Mouse (Mus musculus) erythroblast, embryonic 14.5 days (primary cell): ENCODE data around the gene Tox3. TPM values are rescaled to one million over a fixed set of nuclear protein-coding genes. Genes with fewer than 3 reads are reported as not detected.

ENCODE experiments used
- H3K27me3 ChIP-seq: 2 replicates; pipeline ENCODE4 v1.6.1; 2012; ENCODE audit warnings: inconsistent platforms; ENCODE audit not compliant: control insufficient read depth
- H3K36me3 ChIP-seq: 2 replicates; pipeline ENCODE4 v1.6.1; 2012; ENCODE audit warnings: mild to moderate bottlenecking, inconsistent platforms; ENCODE audit not compliant: control insufficient read depth
- H3K4me1 ChIP-seq: 2 replicates; pipeline ENCODE4 v1.6.1; 2012; ENCODE audit warnings: inconsistent platforms; ENCODE audit not compliant: control insufficient read depth
- H3K4me3 ChIP-seq: replicated peaks from 2 replicates; pipeline ENCODE3; 2012; ENCODE audit warnings: moderate library complexity, mild to moderate bottlenecking, inconsistent platforms
- H3K9me3 ChIP-seq: 2 replicates; pipeline ENCODE4 v1.6.1; 2012; ENCODE audit warnings: low read length, inconsistent platforms, mixed read lengths; ENCODE audit not compliant: control insufficient read depth
- GATA1 ChIP-seq: IDR thresholded peaks from 2 replicates; pipeline ENCODE4 v1.6.1; 2012; ENCODE audit warnings: low read length, inconsistent platforms, mixed read lengths
- TAL1 ChIP-seq: IDR thresholded peaks from 3 replicates; pipeline ENCODE4 v1.6.1; 2012; ENCODE audit warnings: low read length, inconsistent platforms, mixed read lengths
- polyA plus RNA-seq: library from polyadenylated mRNA; stranded (reverse); fragments of >175 nt; gene quantifications from 2 replicates; pipeline ENCODE4 v1.2.3, GENCODE M21; 2012

Gene Tox3
- polyA plus RNA-seq, 1 experiment: not detected

GRCm38 (mm10) chr8:90254158-90254867 is 93.8 kb downstream of the Tox3 start:
- Histone ChIP-seq H3K27me3 (no peaks in the 10 kb centered on the region), H3K4me1 (no peaks in the 10 kb centered on the region), H3K9me3 (peaks cover 16% of the 10 kb centered on the region), H3K36me3 (no peaks in the 10 kb centered on the region), H3K4me3 (no peak overlapping the region)
- TF ChIP-seq GATA1 (no peak), TAL1 (no peak)

- Histone ChIP-seq H3K4me1 (no peaks in the 10 kb centered on the region), H3K36me3 (no peaks in the 10 kb centered on the region), H3K27me3 (no peaks in the 10 kb centered on the region), H3K4me3 (no peak overlapping the region), H3K9me3 (peaks cover 23% of the 10 kb centered on the region)
- TF ChIP-seq GATA1: no peak
- TF ChIP-seq TAL1: no peak
These were observed 101.8 kb downstream of the Tox3 start for GRCm38 (mm10) chr8:90246357-90246756.

GRCm38 (mm10) chr8:90245828-90246227 is 102.3 kb downstream of the Tox3 start:
- Histone ChIP-seq H3K36me3 (no peaks in the 10 kb centered on the region), H3K4me3 (no peak overlapping the region), H3K9me3 (peaks cover 24% of the 10 kb centered on the region), H3K27me3 (no peaks in the 10 kb centered on the region), H3K4me1 (no peaks in the 10 kb centered on the region)
- TF ChIP-seq GATA1 (no peak), TAL1 (no peak)

GRCm38 (mm10) chr8:90245187-90245586 is 103.0 kb downstream of the Tox3 start:
- TF ChIP-seq TAL1 (no peak), GATA1 (no peak)
- Histone ChIP-seq H3K4me3 (no peak overlapping the region), H3K27me3 (no peaks in the 10 kb centered on the region), H3K36me3 (no peaks in the 10 kb centered on the region), H3K4me1 (no peaks in the 10 kb centered on the region), H3K9me3 (peaks cover 24% of the 10 kb centered on the region)

- no peaks in the 10 kb centered on the region for H3K27me3 ChIP-seq
- H3K4me3 ChIP-seq: no peak overlapping the region
- peaks cover 24% of the 10 kb centered on the region for H3K9me3 ChIP-seq
- no peaks in the 10 kb centered on the region for H3K36me3 ChIP-seq
- TF ChIP-seq GATA1: no peak
- no peak for TF ChIP-seq TAL1
- H3K4me1 ChIP-seq: no peaks in the 10 kb centered on the region
These were observed 103.5 kb downstream of the Tox3 start for GRCm38 (mm10) chr8:90244458-90245145.

GRCm38 (mm10) chr8:90243957-90244356 is 104.2 kb downstream of the Tox3 start:
- TF ChIP-seq TAL1 (no peak), GATA1 (no peak)
- no peak overlapping the region for H3K4me3 ChIP-seq

GRCm38 (mm10) chr8:90242351-90242750 is 105.8 kb downstream of the Tox3 start:
- Histone ChIP-seq H3K27me3 (no peaks in the 10 kb centered on the region), H3K9me3 (peaks cover 22% of the 10 kb centered on the region), H3K4me3 (no peak overlapping the region), H3K4me1 (no peaks in the 10 kb centered on the region), H3K36me3 (no peaks in the 10 kb centered on the region)
- TF ChIP-seq GATA1: no peak
- TF ChIP-seq TAL1: no peak

More at GRCm38 (mm10) chr8:90243957-90244356, 104.2 kb downstream of the Tox3 start:
- H3K27me3 ChIP-seq: no peaks in the 10 kb centered on the region
- peaks cover 25% of the 10 kb centered on the region for H3K9me3 ChIP-seq
- no peaks in the 10 kb centered on the region for H3K4me1 ChIP-seq
- no peaks in the 10 kb centered on the region for H3K36me3 ChIP-seq

GRCm38 (mm10) chr8:90241461-90241860 is 106.7 kb downstream of the Tox3 start:
- no peaks in the 10 kb centered on the region for H3K4me1 ChIP-seq
- peaks cover 24% of the 10 kb centered on the region for H3K9me3 ChIP-seq
- no peaks in the 10 kb centered on the region for H3K27me3 ChIP-seq
- no peak overlapping the region for H3K4me3 ChIP-seq
- no peaks in the 10 kb centered on the region for H3K36me3 ChIP-seq
- TF ChIP-seq TAL1 (no peak), GATA1 (no peak)

- peaks cover 7% of the 10 kb centered on the region; the same call in 1 of the 2 replicates for H3K9me3 ChIP-seq
- H3K4me3 ChIP-seq: no peak overlapping the region
- TF ChIP-seq GATA1 (no peak), TAL1 (no peak)
- no peaks in the 10 kb centered on the region for H3K36me3 ChIP-seq
- no peaks in the 10 kb centered on the region for H3K27me3 ChIP-seq
- no peaks in the 10 kb centered on the region for H3K4me1 ChIP-seq
These were observed 115.6 kb downstream of the Tox3 start for GRCm38 (mm10) chr8:90232501-90232900.
